Mouse (Mus musculus) C2C12 (cell line): ENCODE measurements around the gene Irx5. TPM values are rescaled to one million over a fixed set of nuclear protein-coding genes. Genes with fewer than 3 reads are reported as not detected.

Experiments
- H3K27me3 ChIP-seq: one replicate; pipeline ENCODE4 v1.6.1; 2011; ENCODE audit not compliant: control insufficient read depth, insufficient read depth, insufficient read length
- H3K36me3 ChIP-seq: one replicate; pipeline ENCODE4 v1.6.1; 2011; ENCODE audit not compliant: control insufficient read depth, insufficient read depth
- H3K4me3 ChIP-seq: one replicate; pipeline ENCODE4 v1.5.1; 2011; ENCODE audit warnings: mild to moderate bottlenecking, control low read depth; ENCODE audit not compliant: poor library complexity, insufficient read depth, severe bottlenecking
- H3K79me2 ChIP-seq: one replicate; pipeline ENCODE4 v1.6.1; 2011; ENCODE audit not compliant: control insufficient read depth, insufficient read depth
- H3K79me3 ChIP-seq: one replicate; pipeline ENCODE4 v1.6.1; 2011; ENCODE audit warnings: low read depth, control low read depth
- H3ac ChIP-seq: one replicate; pipeline ENCODE3; 2011; ENCODE audit warnings: low read depth; ENCODE audit not compliant: control insufficient read depth, insufficient read length
- CEBPB ChIP-seq: IDR thresholded peaks from one replicate; pipeline ENCODE4 v1.6.1; 2011; ENCODE audit warnings: low read depth, mild to moderate bottlenecking, control low read depth, moderate library complexity
- CTCF ChIP-seq: IDR thresholded peaks from one replicate; pipeline ENCODE4 v1.5.1; 2011; ENCODE audit not compliant: control insufficient read depth, insufficient read depth, insufficient read length
- FOSL1 ChIP-seq: IDR thresholded peaks from one replicate; pipeline ENCODE4 v1.8.0; 2011; ENCODE audit warnings: mild to moderate bottlenecking, low read length; ENCODE audit not compliant: poor library complexity, insufficient read depth, severe bottlenecking
- MAX ChIP-seq: IDR thresholded peaks from one replicate; pipeline ENCODE4 v1.6.1; 2011; ENCODE audit warnings: mild to moderate bottlenecking, control low read depth
- MYOD1 ChIP-seq: IDR thresholded peaks from one replicate; pipeline ENCODE4 v1.6.1; 2011; ENCODE audit warnings: low read depth; ENCODE audit not compliant: control insufficient read depth, insufficient read length
- MYOG ChIP-seq: IDR thresholded peaks from one replicate; pipeline ENCODE4 v1.6.1; 2011; ENCODE audit not compliant: control insufficient read depth, insufficient read length; ENCODE audit errors: extremely low read depth
- USF1 ChIP-seq: IDR thresholded peaks from one replicate; pipeline ENCODE4 v1.6.1; 2011; ENCODE audit warnings: low read depth, mild to moderate bottlenecking, control low read depth, moderate library complexity
- polyA plus RNA-seq: library from polyadenylated mRNA; unstranded; fragments of >200 nt; fragmentation: generic; extraction: Trizol; gene quantifications from one replicate; pipeline ENCODE4 v1.2.1, GENCODE M21; 2012; ENCODE audit warnings: missing spikeins

Irx5 gene
- polyA plus RNA-seq, 1 experiment: 4.9 TPM

DNA sequence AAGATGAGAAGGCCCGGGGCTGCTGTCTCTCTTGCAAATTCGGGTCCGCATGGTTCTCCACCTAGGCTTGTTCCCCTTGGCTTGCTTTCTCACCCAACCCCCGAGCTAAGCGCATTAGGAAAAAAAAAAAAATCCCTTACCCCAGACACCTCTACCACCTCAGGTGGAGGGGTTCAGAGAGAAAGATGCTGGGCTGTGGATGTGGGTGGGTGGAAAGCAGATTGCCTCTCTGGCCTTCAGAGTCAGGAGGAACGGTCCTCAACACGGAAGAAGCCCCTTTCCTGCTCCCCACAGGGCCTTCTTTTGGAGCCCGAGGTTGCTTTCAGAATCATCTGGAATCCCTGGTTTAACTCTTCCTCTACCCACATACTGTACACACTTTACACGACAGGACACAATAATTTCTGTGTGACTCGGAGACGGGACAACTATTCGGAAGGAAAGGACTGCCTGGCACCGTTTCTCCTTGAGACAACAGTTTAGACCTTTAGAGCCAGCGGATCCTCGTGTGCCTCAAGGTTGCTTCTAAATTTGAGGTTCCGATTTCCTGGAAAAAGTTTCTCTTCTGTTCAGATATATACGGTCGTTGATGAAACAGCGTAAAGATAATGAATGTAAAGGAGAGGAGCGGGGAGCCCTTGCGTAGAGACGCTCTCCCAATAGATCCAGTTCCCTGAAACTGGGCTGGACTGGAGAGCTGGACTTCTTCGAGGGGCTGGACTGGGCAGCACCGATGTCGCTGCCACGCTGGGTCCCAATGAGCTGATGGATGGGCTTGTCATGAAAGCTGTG is 8.7 kb downstream of the Irx5 start:
- peaks cover 14% of the 10 kb centered on the region for H3K79me2 ChIP-seq
- H3K36me3 ChIP-seq: peaks cover 15% of the 10 kb centered on the region
- H3K4me3 ChIP-seq: no peak overlapping the region
- TF ChIP-seq CEBPB (no peak), USF1 (no peak), MYOG (no peak), CTCF (no peak), FOSL1 (no peak), MYOD1 (no peak), MAX (no peak)
- no peak overlapping the region for H3ac ChIP-seq
- no peaks in the 10 kb centered on the region for H3K27me3 ChIP-seq
- peaks cover 18% of the 10 kb centered on the region for H3K79me3 ChIP-seq

DNA sequence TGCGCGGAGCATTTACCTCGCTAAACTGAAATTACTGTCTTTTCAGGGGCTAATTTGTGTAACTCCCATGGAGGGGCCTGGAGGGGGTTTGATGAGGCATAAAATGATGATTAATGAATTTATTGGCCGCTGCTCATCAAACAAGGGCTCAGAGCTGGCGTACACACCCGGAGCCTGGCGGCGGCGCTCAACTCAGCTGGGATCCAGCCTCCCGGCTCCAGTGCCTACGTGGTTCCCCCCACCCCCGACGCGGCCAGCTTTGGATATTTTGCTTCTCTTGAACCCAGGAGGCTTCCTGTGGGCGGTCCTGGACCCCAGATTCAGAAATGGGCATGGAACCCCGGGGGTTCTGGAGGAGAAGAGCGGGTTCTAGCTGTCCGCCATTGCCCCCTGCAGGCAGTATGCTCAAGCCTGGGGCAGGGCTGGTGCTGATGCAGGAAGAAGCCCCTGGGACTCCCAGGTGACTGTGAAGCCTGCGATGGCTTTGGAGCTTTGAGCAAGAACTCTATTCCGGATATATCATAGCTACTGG is 9.4 kb downstream of the Irx5 start:
- Histone ChIP-seq H3K79me3 (peaks cover 13% of the 10 kb centered on the region), H3ac (no peak overlapping the region), H3K36me3 (peaks cover 8% of the 10 kb centered on the region), H3K79me2 (peaks cover 7% of the 10 kb centered on the region), H3K27me3 (no peaks in the 10 kb centered on the region), H3K4me3 (no peak overlapping the region)
- TF ChIP-seq FOSL1: no peak
- no peak for TF ChIP-seq CEBPB
- TF ChIP-seq CTCF: no peak

DNA sequence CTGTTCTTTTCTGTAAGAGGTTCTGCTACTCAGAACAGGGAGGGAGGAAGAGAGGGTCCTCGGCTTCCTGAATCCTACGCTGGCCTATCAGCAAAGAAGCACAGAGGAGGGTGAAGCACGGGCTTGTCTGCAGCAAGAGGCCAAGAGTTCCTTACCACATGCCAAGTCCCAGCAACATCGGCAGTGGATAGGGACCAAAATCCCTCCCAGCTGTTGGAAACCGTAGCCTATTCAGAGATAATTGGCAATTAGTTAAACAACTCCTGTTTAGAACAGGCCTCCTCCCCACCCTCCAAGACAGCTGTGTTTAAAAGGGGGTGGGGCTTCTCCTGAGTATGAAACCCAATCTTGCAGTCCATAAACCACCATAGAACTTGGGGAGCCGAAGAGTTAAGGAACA is 22.1 kb downstream of the Irx5 start:
- Histone ChIP-seq H3ac (no peak overlapping the region), H3K36me3 (no peaks in the 10 kb centered on the region), H3K27me3 (no peaks in the 10 kb centered on the region), H3K79me3 (no peaks in the 10 kb centered on the region), H3K4me3 (no peak overlapping the region), H3K79me2 (no peaks in the 10 kb centered on the region)
- TF ChIP-seq MYOD1 (no peak), MAX (no peak)

DNA sequence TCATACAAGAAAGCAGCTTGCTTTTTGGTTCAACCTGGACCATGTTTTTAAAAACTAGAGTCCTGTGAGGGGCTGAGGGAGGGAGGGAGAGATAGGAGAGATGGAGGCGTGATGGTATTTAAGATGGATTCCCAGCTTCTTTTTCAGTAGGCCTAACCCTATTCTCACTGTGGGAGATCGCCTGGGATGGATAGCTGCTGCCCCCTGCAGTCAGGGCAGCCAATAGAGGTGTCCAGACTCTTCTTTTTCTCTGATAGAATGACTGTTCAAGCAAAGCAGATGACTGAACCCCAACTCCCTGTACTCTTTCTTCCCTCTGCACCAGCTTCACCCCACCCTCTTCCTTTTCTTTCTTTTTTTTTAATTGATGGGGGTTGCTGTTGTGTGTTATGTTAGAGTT is 23.1 kb downstream of the Irx5 start:
- no peak overlapping the region for H3K4me3 ChIP-seq
- no peaks in the 10 kb centered on the region for H3K27me3 ChIP-seq
- no peaks in the 10 kb centered on the region for H3K36me3 ChIP-seq
- H3K79me3 ChIP-seq: no peaks in the 10 kb centered on the region
- no peak overlapping the region for H3ac ChIP-seq
- no peak for TF ChIP-seq FOSL1
- TF ChIP-seq USF1: no peak
- TF ChIP-seq CTCF: peak; percentile 44
- TF ChIP-seq CEBPB: no peak
- H3K79me2 ChIP-seq: no peaks in the 10 kb centered on the region

DNA sequence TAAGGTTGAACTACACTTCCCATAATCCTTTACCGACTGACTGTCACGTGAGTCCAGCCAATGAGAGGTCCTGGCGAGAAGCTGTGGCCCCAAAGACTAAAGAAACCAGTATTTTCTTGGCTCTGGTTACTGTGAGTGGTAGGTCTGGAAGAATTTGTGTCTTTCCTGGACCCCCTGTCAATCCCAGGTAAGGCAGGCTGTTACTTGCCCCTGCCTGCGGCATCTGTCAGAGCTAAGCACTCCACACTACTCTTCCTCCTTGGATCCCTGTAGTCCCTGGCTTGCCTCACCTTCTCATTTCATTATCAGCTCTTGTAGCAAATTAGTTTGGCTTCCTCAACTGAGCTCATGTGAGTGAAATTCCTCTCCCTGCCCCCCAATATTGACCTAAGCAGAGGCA is 30.5 kb downstream of the Irx5 start:
- Histone ChIP-seq H3ac (no peak overlapping the region), H3K79me2 (no peaks in the 10 kb centered on the region), H3K4me3 (no peak overlapping the region), H3K27me3 (peaks cover 5% of the 10 kb centered on the region), H3K36me3 (no peaks in the 10 kb centered on the region), H3K79me3 (no peaks in the 10 kb centered on the region)
- TF ChIP-seq USF1: no peak
- no peak for TF ChIP-seq CTCF
- TF ChIP-seq FOSL1: no peak
- no peak for TF ChIP-seq MYOG
- TF ChIP-seq CEBPB: no peak
- TF ChIP-seq MAX: no peak
- no peak for TF ChIP-seq MYOD1

DNA sequence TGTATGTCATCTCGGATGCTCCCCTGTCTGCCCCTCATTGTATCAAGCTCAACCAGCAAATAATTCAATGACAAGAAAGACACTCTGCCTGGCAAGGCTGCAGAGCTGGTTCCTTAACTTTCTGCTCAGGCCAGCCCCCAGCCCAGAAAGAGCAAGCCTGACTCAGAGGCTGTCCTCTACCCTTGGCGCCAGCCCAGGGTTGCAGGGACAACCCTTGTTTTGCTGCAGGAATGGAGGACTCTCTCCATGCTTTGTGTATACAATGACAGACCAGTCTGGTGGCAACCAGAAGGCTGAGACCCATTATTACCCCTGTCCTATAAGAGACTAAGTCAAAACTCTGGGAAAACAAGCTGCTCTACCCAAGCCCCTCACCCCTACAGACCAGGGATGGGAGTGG is 46.8 kb downstream of the Irx5 start:
- H3K36me3 ChIP-seq: no peaks in the 10 kb centered on the region
- TF ChIP-seq MAX: no peak
- no peak for TF ChIP-seq CEBPB
- no peak for TF ChIP-seq USF1
- TF ChIP-seq MYOG: no peak
- TF ChIP-seq MYOD1: no peak
- no peak for TF ChIP-seq FOSL1
- TF ChIP-seq CTCF: no peak
- no peak overlapping the region for H3K4me3 ChIP-seq
- H3K79me3 ChIP-seq: no peaks in the 10 kb centered on the region
- peaks cover 13% of the 10 kb centered on the region for H3K27me3 ChIP-seq
- H3K79me2 ChIP-seq: no peaks in the 10 kb centered on the region
- no peak overlapping the region for H3ac ChIP-seq
